ENCODE assay signal across 24 mouse cellular contexts in the genomic region with DNA sequence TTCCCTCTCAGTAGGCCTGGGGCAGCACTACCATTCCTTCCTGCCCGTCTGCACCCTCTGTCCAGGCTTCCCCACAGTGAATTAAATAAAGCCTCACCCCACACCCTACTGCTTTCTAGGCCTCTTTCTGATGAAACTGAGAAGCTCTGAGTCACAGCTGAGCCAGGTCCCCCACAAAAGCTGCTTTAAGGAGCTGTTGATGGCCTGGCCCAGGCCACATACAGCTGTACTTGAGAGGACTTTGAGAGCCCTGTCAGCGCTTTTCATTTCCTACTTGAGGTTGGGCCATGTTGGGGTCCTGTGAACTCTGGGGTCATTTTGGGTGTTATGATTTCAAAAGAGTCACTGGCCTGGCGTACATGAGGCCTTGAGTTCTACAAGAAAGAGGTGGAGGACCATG.
"Had no signal": no experiment of that assay in that cellular context is flagged by ENCODE, and none has a peak within 500 bp of the region (broad histone marks: within the 10 kb centered on the region; RNA-seq: fewer than 3 reads in every experiment).

No protein-coding gene starts in this region.

- ATAC-seq: forebrain, postnatal 0 days; hindbrain, embryonic 16.5 days; inflammation-experienced regulatory T-cells, adult 6 months; intestine, embryonic 16.5 days had no signal

- H3K27me3 ChIP-seq: heart, embryonic 12.5 days; hindbrain, embryonic 12.5 days; limb, embryonic 12.5 days had no signal

- H3K4me3 ChIP-seq: gastrocnemius, adult 2 months; heart, embryonic 12.5 days; hindbrain, embryonic 10.5 days; hindbrain, embryonic 12.5 days; layer of hippocampus, adult 2 months; left cerebral cortex, adult 2 months; limb, embryonic 10.5 days; limb, embryonic 12.5 days had no signal

- DNase-seq: forebrain, postnatal 0 days; gastrocnemius, adult 2 months; gastrocnemius, postnatal 10 days; gastrocnemius, postnatal 25 days; heart, adult 18-20 months; heart, postnatal 10 days; heart, postnatal 4 days; kidney, adult 18-20 months; kidney, adult 8-10 months; kidney, postnatal 10 days; kidney, postnatal 25 days; kidney, postnatal 4 days; liver had no signal

- H3K9ac ChIP-seq: forebrain, postnatal 0 days; hindbrain, embryonic 12.5 days; hindbrain, embryonic 14.5 days; limb, embryonic 12.5 days had no signal

- H3K9me3 ChIP-seq: heart, embryonic 12.5 days; hindbrain, embryonic 10.5 days; hindbrain, embryonic 12.5 days; limb, embryonic 10.5 days; limb, embryonic 12.5 days had no signal

- H3K27ac ChIP-seq: gastrocnemius, adult 2 months; hindbrain, embryonic 10.5 days; hindbrain, embryonic 12.5 days; hindbrain, embryonic 14.5 days; limb, embryonic 10.5 days; limb, embryonic 12.5 days had no signal

- H3K4me2 ChIP-seq: heart, embryonic 12.5 days; hindbrain, embryonic 12.5 days; hindbrain, embryonic 14.5 days; limb, embryonic 12.5 days had no signal
